Mouse (Mus musculus) kidney, embryonic 15.5 days (tissue): Measurements from ENCODE around the gene Olfr1270. TPM values are rescaled to one million over a fixed set of nuclear protein-coding genes. Genes with fewer than 3 reads are reported as not detected.
"Not testable (repeated sequence)": the region's sequence is repeated elsewhere in the genome, so short reads cannot be mapped to it uniquely, and the experiment has no call there.

ENCODE experiments used
- ATAC-seq: fragments of 200-750 bp; cut with Nextera tagmentation; replicated peaks from 2 replicates; pipeline ENCODE4 v1.8.0; 2017; ENCODE audit warnings: moderate TSS enrichment; ENCODE audit not compliant: low FRiP score
- H3K27ac ChIP-seq: fragments of 300-500 bp; sonication (generic); 2 replicates; pipeline ENCODE4 v1.5.1; 2015; ENCODE audit warnings: mild to moderate bottlenecking, inconsistent platforms
- H3K27me3 ChIP-seq: fragments of 300-500 bp; sonication (generic); 2 replicates; pipeline ENCODE4 v1.6.1; 2015; ENCODE audit warnings: inconsistent platforms
- H3K36me3 ChIP-seq: fragments of 300-500 bp; sonication (generic); 2 replicates; pipeline ENCODE4 v1.6.1; 2015; ENCODE audit warnings: inconsistent platforms
- H3K4me1 ChIP-seq: fragments of 300-500 bp; sonication (generic); 2 replicates; pipeline ENCODE4 v1.6.1; 2015; ENCODE audit warnings: inconsistent platforms
- H3K4me2 ChIP-seq: fragments of 300-500 bp; sonication (generic); 2 replicates; pipeline ENCODE4 v1.6.1; 2015; ENCODE audit warnings: moderate library complexity, mild to moderate bottlenecking, inconsistent platforms
- H3K4me3 ChIP-seq: fragments of 300-500 bp; sonication (generic); replicated peaks from 2 replicates; pipeline ENCODE4 v1.5.1; 2015; ENCODE audit warnings: mild to moderate bottlenecking, inconsistent platforms
- H3K9ac ChIP-seq: fragments of 300-500 bp; sonication (generic); 2 replicates; pipeline ENCODE4 v1.6.1; 2015; ENCODE audit warnings: mild to moderate bottlenecking, inconsistent platforms
- H3K9me3 ChIP-seq: fragments of 300-500 bp; sonication (generic); replicated peaks from 2 replicates; pipeline ENCODE4 v1.6.1; 2016; ENCODE audit warnings: inconsistent platforms
- WGBS: fragments of 180-500 bp; shearing (Covaris S2); methylation state at CpG from one replicate; pipeline ENCODE4 v1.1.7; 2015; ENCODE audit warnings: mixed read lengths; 5-methylcytosine and 5-hydroxymethylcytosine counted together
- polyA plus RNA-seq: library from polyadenylated mRNA; unstranded; fragments of >200 nt; fragmentation: Nextera tagmentation; extraction: Ambion mirVana; gene quantifications from 2 replicates; pipeline ENCODE4 v1.2.1, GENCODE M21; 2015

Gene Olfr1270
- polyA plus RNA-seq: 0.06 TPM in 1 of 2 replicates, not detected in the other

- no peak within 1 kb of the TSS for H3K4me3 ChIP-seq
- no peaks in the 10 kb centered on the region for H3K4me1 ChIP-seq
- no peak for ATAC-seq
- H3K9me3 ChIP-seq: no peaks in the 10 kb centered on the region
- 77% methylated on average over 3 of the region's 3 CpGs for WGBS
- no peak within 1 kb of the TSS for H3K4me2 ChIP-seq
- H3K27me3 ChIP-seq: no peaks in the 10 kb centered on the region
- no peaks in the 10 kb centered on the region for H3K36me3 ChIP-seq
- no peak within 1 kb of the TSS for H3K27ac ChIP-seq
- H3K9ac ChIP-seq: no peak within 1 kb of the TSS
Measured at GRCm38 (mm10) chr2:90152991-90153390, at the start of gene Olfr1270. Gene Olfr1270, minus strand, starts transcription at chr2:90153091.

- WGBS: no CpG with 5 or more reads among the region's 4 CpGs
- not testable (repeated sequence) for H3K4me3 ChIP-seq, H3K9me3 ChIP-seq, H3K4me1 ChIP-seq, H3K4me2 ChIP-seq, H3K27ac ChIP-seq, H3K36me3 ChIP-seq, H3K27me3 ChIP-seq, H3K9ac ChIP-seq, ATAC-seq
Measured at GRCm38 (mm10) chr2:90199606-90200005, 46.7 kb upstream of the Olfr1270 start.

DNA sequence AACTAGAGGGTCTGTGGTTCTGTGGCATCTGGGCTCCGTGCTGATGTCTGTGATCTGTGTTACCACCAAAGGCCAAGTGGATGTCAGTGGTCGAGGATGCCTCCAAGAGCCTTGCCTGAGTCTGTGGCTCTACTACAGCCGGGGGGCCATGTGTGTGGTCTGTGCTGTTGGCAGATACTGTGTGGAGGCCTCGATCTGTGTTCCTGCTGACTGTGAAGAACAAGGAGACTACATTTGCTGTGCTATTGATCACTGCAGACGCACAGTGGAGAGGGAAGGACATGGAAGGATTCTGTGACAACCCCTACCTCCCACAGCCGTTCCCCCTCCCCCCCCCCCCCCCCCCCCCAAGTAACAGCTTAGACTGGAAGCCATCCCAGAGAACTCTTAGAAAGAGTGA, 42.4 kb upstream of the Olfr1270 start:
- not testable (repeated sequence) for H3K27me3 ChIP-seq, H3K4me3 ChIP-seq, H3K4me1 ChIP-seq, H3K9ac ChIP-seq, H3K27ac ChIP-seq, H3K9me3 ChIP-seq, H3K4me2 ChIP-seq, H3K36me3 ChIP-seq, ATAC-seq
- WGBS: no CpG with 5 or more reads among the region's 6 CpGs

DNA sequence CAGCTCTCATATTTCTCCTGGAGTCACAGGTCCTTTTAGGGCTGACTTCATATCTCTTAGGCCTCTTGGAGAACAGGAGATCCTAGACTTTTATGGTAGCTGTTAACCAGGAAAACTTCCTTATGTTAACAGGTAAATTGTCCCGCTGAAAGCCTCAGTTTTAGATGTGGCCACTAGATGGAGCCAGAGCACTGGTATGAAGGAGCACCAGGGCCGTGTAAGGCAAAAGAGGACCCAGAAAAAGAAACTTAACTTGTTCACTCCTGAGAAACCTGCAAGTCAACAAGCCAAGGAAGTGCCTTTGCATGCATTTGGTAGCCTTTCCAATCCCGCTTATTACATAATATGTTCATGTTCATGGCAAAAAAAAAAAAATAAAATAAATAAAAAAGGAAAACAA, 41.9 kb upstream of the Olfr1270 start:
- H3K27ac ChIP-seq, H3K36me3 ChIP-seq, H3K27me3 ChIP-seq, H3K9me3 ChIP-seq, H3K4me1 ChIP-seq, H3K4me3 ChIP-seq, ATAC-seq, H3K9ac ChIP-seq, H3K4me2 ChIP-seq: not testable (repeated sequence)
- no CpG with 5 or more reads among the region's 3 CpGs for WGBS

GRCm38 (mm10) chr2:90187082-90187481, 34.2 kb upstream of the Olfr1270 start:
- not testable (repeated sequence) for H3K9me3 ChIP-seq, H3K27ac ChIP-seq, H3K36me3 ChIP-seq, ATAC-seq, H3K4me1 ChIP-seq, H3K27me3 ChIP-seq, H3K4me2 ChIP-seq, H3K9ac ChIP-seq, H3K4me3 ChIP-seq
- no CpG with 5 or more reads among the region's 5 CpGs for WGBS

DNA sequence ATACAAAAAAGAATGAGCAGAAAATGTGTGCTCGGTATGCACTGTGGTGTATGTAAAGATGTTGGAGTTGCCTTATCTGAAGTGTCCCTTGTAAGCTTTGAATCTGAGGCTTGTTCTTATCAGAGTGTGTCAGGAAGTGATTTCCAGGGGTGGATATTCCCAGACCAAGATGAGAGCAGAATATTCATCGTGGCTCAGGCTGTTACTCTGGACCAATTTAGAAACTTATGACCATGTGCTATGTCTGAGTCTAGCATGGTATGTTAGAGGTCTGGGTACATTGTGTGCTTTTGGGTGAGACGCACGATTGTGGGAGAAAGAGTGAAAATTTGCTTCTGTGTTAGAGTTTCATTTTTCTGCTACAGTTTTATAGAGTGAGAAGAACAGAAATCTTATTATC, 33.2 kb upstream of the Olfr1270 start:
- H3K27ac ChIP-seq, H3K9me3 ChIP-seq, H3K4me3 ChIP-seq, H3K36me3 ChIP-seq, H3K4me2 ChIP-seq, ATAC-seq, H3K27me3 ChIP-seq, H3K9ac ChIP-seq, H3K4me1 ChIP-seq: not testable (repeated sequence)
- no CpG with 5 or more reads among the region's 4 CpGs for WGBS

DNA sequence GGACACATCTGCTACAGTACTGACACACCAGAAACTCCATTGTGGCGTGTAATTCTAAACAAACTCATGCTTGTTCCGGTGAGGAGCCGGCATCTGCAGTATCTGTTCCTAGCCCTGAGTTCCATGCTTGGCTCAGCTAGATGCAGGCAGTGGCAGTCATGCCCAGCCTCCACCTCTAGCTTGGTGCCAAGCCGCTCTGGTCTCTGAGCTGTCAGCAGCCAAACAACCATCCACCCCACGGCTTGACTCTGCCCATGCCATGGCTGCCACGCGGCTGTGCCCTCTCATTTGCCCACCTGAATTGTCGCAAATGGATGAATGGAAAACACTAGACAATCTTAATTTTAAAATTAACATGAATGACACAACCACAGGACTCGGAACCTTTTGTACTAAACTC, 1.0 kb upstream of the Olfr1270 start:
- Histone ChIP-seq H3K4me1 (no peaks in the 10 kb centered on the region), H3K27ac (no peak overlapping the region), H3K9me3 (no peaks in the 10 kb centered on the region), H3K27me3 (no peaks in the 10 kb centered on the region), H3K36me3 (no peaks in the 10 kb centered on the region), H3K4me2 (no peak overlapping the region), H3K4me3 (no peak overlapping the region), H3K9ac (no peak overlapping the region)
- 93% methylated on average over 9 of the region's 9 CpGs for WGBS
- ATAC-seq: no peak

DNA sequence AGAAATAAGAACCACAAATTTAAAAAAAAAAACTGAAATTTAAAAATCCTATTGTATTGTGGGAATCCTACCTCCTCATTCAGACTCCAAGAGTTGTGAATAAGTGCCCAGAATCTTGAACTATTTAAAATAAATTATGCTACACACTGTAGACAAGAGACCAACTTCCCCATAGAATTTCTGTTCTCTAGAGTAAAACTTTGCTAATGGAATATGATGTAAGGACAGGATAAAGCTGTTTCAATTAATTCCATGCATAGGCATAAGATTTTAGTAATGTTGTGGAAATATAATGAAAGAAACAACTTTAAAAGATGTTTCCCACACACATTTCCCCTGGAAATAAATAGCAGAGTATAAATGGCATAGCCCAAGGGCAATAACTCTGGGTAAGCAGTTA, 10.7 kb downstream of the Olfr1270 start, which contains the start of gene Olfr32:
TSS of gene Olfr32 (minus strand) at position 101 of the 400 bp plus-strand sequence.
- no peaks in the 10 kb centered on the region for H3K4me1 ChIP-seq
- no peaks in the 10 kb centered on the region for H3K9me3 ChIP-seq
- H3K27ac ChIP-seq: no peak within 1 kb of the TSS
- no peak within 1 kb of the TSS for H3K4me2 ChIP-seq
- no peak within 1 kb of the TSS for H3K4me3 ChIP-seq
- no peak for ATAC-seq
- no peaks in the 10 kb centered on the region for H3K36me3 ChIP-seq
- H3K9ac ChIP-seq: no peak within 1 kb of the TSS
- H3K27me3 ChIP-seq: no peaks in the 10 kb centered on the region

DNA sequence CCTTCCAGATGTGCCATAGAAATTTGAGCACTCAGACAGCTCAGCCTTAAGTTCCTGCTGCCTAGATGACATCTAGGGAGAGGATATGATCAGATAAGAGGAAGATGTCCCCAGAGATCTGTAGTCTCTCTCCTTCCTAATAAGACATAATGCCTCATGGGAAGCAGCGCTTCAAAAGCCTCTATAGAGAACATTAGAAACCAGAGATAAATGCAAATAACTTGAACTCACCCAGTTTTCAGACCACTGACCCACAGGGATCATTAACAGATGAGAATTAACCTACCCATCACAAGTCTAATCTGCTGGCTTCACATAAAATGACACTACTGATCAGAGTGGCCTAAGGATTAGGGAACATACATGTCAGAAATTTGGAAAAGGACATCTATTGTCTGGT, 31.6 kb downstream of the Olfr1270 start, which contains the start of gene Olfr1269:
TSS of gene Olfr1269 (minus strand) at position 101 of the 400 bp plus-strand sequence.
- no peaks in the 10 kb centered on the region for H3K27me3 ChIP-seq
- H3K4me1 ChIP-seq: no peaks in the 10 kb centered on the region
- no peaks in the 10 kb centered on the region for H3K36me3 ChIP-seq
- ATAC-seq: no peak
- no peaks in the 10 kb centered on the region for H3K9me3 ChIP-seq
- no peak within 1 kb of the TSS for H3K9ac ChIP-seq
- no peak within 1 kb of the TSS for H3K4me3 ChIP-seq
- WGBS: 86% methylated on average over 1 of the region's 1 CpGs
- no peak within 1 kb of the TSS for H3K27ac ChIP-seq
- H3K4me2 ChIP-seq: no peak within 1 kb of the TSS

Other genes starting within 250 kb of the Olfr1270 start
- not detected in 2 replicates for gene Olfr1258, start 225.8 kb downstream of the Olfr1270 start, polyA plus RNA-seq
- gene Olfr1259, start 204.4 kb downstream of the Olfr1270 start, polyA plus RNA-seq: not detected in 2 replicates
- not detected in 2 replicates for gene Olfr1260, start 178.8 kb downstream of the Olfr1270 start, polyA plus RNA-seq
- gene Olfr1261, start 161.9 kb downstream of the Olfr1270 start, polyA plus RNA-seq: not detected in 2 replicates
- not detected in 2 replicates for gene Olfr1262, start 152.9 kb downstream of the Olfr1270 start, polyA plus RNA-seq
- not detected in 2 replicates for gene Olfr1263, start 141.0 kb downstream of the Olfr1270 start, polyA plus RNA-seq
- gene Olfr1264, start 127.5 kb downstream of the Olfr1270 start, polyA plus RNA-seq: not detected in 2 replicates
- not detected in 2 replicates for gene Olfr1265, start 117.8 kb downstream of the Olfr1270 start, polyA plus RNA-seq
- gene Olfr140, start 89.5 kb downstream of the Olfr1270 start, polyA plus RNA-seq: not detected in 2 replicates
- not detected in 2 replicates for gene Olfr1269, start 31.7 kb downstream of the Olfr1270 start, polyA plus RNA-seq
- not detected in 2 replicates for gene Olfr32, start 10.8 kb downstream of the Olfr1270 start, polyA plus RNA-seq
- not detected in 2 replicates for gene Olfr1506, start 71.4 kb upstream of the Olfr1270 start, polyA plus RNA-seq
- gene Olfr142, start 104.5 kb upstream of the Olfr1270 start, polyA plus RNA-seq: not detected in 2 replicates
- gene Olfr1271, start 117.9 kb upstream of the Olfr1270 start, polyA plus RNA-seq: not detected in 2 replicates
- not detected in 2 replicates for gene Olfr1272, start 139.8 kb upstream of the Olfr1270 start, polyA plus RNA-seq
- gene Gm13769, start 169.1 kb upstream of the Olfr1270 start, polyA plus RNA-seq: 0.13 TPM in 1 of 2 replicates, not detected in the other
- gene Olfr1274-ps, start 245.6 kb upstream of the Olfr1270 start, polyA plus RNA-seq: not detected in 2 replicates